Mouse (Mus musculus) small intestine, adult 2 months (tissue): ENCODE data around the gene Flywch1.

ENCODE experiments used
- CTCF ChIP-seq: fragments of 200-500 bp; IDR thresholded peaks from 2 replicates; pipeline ENCODE4 v1.5.1; 2012; ENCODE audit warnings: low read depth, mild to moderate bottlenecking, control low read depth, inconsistent platforms, low read length, moderate library complexity, mixed read lengths; ENCODE audit not compliant: insufficient replicate concordance, insufficient read length; ENCODE audit errors: extremely low read depth
- POLR2A ChIP-seq: fragments of 200-500 bp; IDR thresholded peaks from 2 replicates; pipeline ENCODE4 v1.6.1; 2012; ENCODE audit warnings: low read depth, mild to moderate bottlenecking, control low read depth, inconsistent platforms, low read length, moderate library complexity

DNA sequence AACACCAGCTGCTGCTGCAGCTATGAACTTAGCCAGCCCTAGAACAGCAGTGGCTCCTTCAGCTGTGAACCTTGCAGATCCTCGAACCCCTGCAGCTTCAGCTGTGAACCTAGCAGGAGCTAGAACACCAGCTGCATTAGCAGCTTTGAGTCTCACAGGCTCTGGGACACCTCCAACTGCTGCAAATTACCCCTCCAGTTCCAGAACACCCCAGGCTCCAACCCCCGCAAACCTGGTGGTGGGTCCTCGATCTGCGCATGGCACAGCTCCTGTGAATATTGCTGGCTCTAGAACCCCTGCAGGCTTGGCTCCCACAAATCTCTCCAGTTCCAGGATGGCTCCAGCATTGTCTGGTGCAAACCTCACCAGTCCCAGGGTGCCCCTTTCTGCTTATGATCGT, 49.3 kb upstream of the Flywch1 start:
- no peak for TF ChIP-seq CTCF
- TF ChIP-seq POLR2A = no peak
